Comparison of ENCODE assay signal across 16 mouse cellular contexts in the genomic region with DNA sequence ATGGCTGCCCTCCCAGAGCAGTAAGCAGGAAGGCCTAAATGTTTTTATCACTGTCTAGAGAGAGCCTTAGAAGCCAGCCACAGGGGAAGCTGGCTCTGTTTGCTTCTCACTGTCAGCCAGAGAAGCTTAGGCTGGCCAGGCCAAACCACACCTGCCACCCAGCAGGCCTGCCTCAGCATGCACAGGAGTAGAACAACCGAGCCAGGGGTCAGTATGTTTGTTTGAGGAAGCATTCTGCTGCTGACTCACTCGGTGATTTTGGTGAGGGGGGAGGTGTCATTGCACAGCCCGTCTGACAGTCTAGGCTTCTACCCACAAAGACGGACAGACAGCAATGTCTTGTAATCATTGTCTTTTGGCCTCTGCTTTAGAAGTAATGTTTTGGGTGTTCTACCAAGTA. TPM values are rescaled to one million over a fixed set of nuclear protein-coding genes. Genes with fewer than 3 reads are reported as not detected.
DNase-seq lines count a peak whose midpoint lies in the region; ATAC-seq and TF ChIP-seq lines count a peak whose summit lies in the region.
"Had no signal": no experiment of that assay in that cellular context is flagged by ENCODE, and none has a peak within 500 bp of the region (broad histone marks: within the 10 kb centered on the region; RNA-seq: fewer than 3 reads in every experiment).

No protein-coding gene starts in this region.

- TF ChIP-seq RAD21 in MEL (IDR thresholded peaks at IDR 0.05; ENCODE audit: low read depth, low read length), result no peak

- H3K4me3 ChIP-seq in MEL (ENCODE audit: control insufficient read depth in 1 of 2, insufficient read depth in 1 of 2, low read depth in 2 of 2, low read length in 2 of 2), result no peak overlapping the region
- H3K4me3 ChIP-seq in embryonic facial prominence, embryonic 14.5 days (ENCODE audit: low read depth, low read length), result no peak overlapping the region
- no peak overlapping the region for H3K4me3 ChIP-seq in myocyte
- no peak overlapping the region for H3K4me3 ChIP-seq in intestine, embryonic 15.5 days (replicated peaks)
- no peak overlapping the region for H3K4me3 ChIP-seq in forebrain, embryonic 14.5 days (ENCODE audit: low read depth, low read length)
- H3K4me3 ChIP-seq: embryonic facial prominence, embryonic 15.5 days; midbrain, embryonic 10.5 days; neural tube, embryonic 12.5 days; stomach, embryonic 15.5 days had no signal

- DNase-seq in MEL (ENCODE audit: low read depth, low spot score), result peak; percentile 63
- DNase-seq in cerebellum, adult 11-12 months, result peak; percentile 31
- peak; percentile 4 for DNase-seq in embryonic facial prominence, embryonic 14.5 days (ENCODE audit: low spot score)
- DNase-seq in forebrain, embryonic 14.5 days (ENCODE audit: low spot score), result no peak
- DNase-seq in frontal cortex, adult 2 months (ENCODE audit: extremely low spot score in 1 of 2, low spot score in 1 of 2), result no peak
- DNase-seq: adrenal gland, postnatal 25 days; gastrocnemius, postnatal 25 days; heart, postnatal 4 days; kidney, adult 9 months had no signal

- H3ac ChIP-seq in myocyte (ENCODE audit: control insufficient read depth, insufficient read length), result no peak overlapping the region

- H3K4me2 ChIP-seq in embryonic facial prominence, embryonic 14.5 days (ENCODE audit: low read depth, low read length), result no peak overlapping the region
- H3K4me2 ChIP-seq in myocyte (ENCODE audit: low read depth), result no peak overlapping the region
- no peak overlapping the region for H3K4me2 ChIP-seq in intestine, embryonic 15.5 days (replicated peaks)
- H3K4me2 ChIP-seq in forebrain, embryonic 14.5 days (ENCODE audit: low read length), result no peak overlapping the region
- H3K4me2 ChIP-seq: embryonic facial prominence, embryonic 15.5 days; neural tube, embryonic 12.5 days; stomach, embryonic 15.5 days had no signal

- no peaks in the 10 kb centered on the region for H3K79me2 ChIP-seq in MEL (ENCODE audit: control insufficient read depth, insufficient read depth, low read length, poor library complexity)
- H3K79me2 ChIP-seq in myocyte (ENCODE audit: control insufficient read depth, insufficient read depth), result no peaks in the 10 kb centered on the region

- TF ChIP-seq CTCF in MEL (IDR thresholded peaks at IDR 0.05 in 2 of 3, conservative IDR thresholded peaks at IDR 0.05 in 1 of 3; ENCODE audit: control insufficient read depth in 1 of 3, insufficient read depth in 1 of 3, low read depth in 2 of 3, low read length in 3 of 3, poor library complexity in 1 of 3, severe bottlenecking in 1 of 3), result no peak

- peaks cover 8 to 16% of the 10 kb centered on the region in 2 experiments for H3K4me1 ChIP-seq in MEL (ENCODE audit: control insufficient read depth in 1 of 2, insufficient read depth in 2 of 2, low read length in 2 of 2)
- no peaks in the 10 kb centered on the region for H3K4me1 ChIP-seq in embryonic facial prominence, embryonic 14.5 days (ENCODE audit: control insufficient read depth, insufficient read depth, low read length)
- no peaks in the 10 kb centered on the region for H3K4me1 ChIP-seq in intestine, embryonic 15.5 days (replicated peaks)
- no peaks in the 10 kb centered on the region for H3K4me1 ChIP-seq in forebrain, embryonic 14.5 days (ENCODE audit: control insufficient read depth, insufficient read depth, low read length)
- H3K4me1 ChIP-seq: embryonic facial prominence, embryonic 15.5 days; midbrain, embryonic 10.5 days; neural tube, embryonic 12.5 days; stomach, embryonic 15.5 days had no signal

- no peaks in the 10 kb centered on the region for H3K9me3 ChIP-seq in MEL (replicated peaks; ENCODE audit: insufficient read depth, low read length)
- no peaks in the 10 kb centered on the region for H3K9me3 ChIP-seq in embryonic facial prominence, embryonic 14.5 days (ENCODE audit: control insufficient read depth, low read length)
- no peaks in the 10 kb centered on the region for H3K9me3 ChIP-seq in intestine, embryonic 15.5 days
- no peaks in the 10 kb centered on the region for H3K9me3 ChIP-seq in forebrain, embryonic 14.5 days (replicated peaks; ENCODE audit: control insufficient read depth, low read length)
- H3K9me3 ChIP-seq: embryonic facial prominence, embryonic 15.5 days; midbrain, embryonic 10.5 days; neural tube, embryonic 12.5 days; stomach, embryonic 15.5 days had no signal

- H3K9ac ChIP-seq in MEL (ENCODE audit: control insufficient read depth, low read depth, low read length, poor library complexity, severe bottlenecking), result peak overlapping the region; percentile 13
- no peak overlapping the region for H3K9ac ChIP-seq in embryonic facial prominence, embryonic 14.5 days (ENCODE audit: low read depth, low read length)
- H3K9ac ChIP-seq in intestine, embryonic 15.5 days, result no peak overlapping the region
- no peak overlapping the region for H3K9ac ChIP-seq in forebrain, embryonic 14.5 days (ENCODE audit: low read length)
- H3K9ac ChIP-seq: embryonic facial prominence, embryonic 15.5 days; liver, embryonic 14.5 days; neural tube, embryonic 12.5 days; stomach, embryonic 15.5 days had no signal

- WGBS in embryonic facial prominence, embryonic 14.5 days, result 39% methylated on average over 4 of the region's 4 CpGs
- 24% methylated on average over 4 of the region's 4 CpGs for WGBS in intestine, embryonic 15.5 days
- WGBS in forebrain, embryonic 14.5 days, result 63% methylated on average over 4 of the region's 4 CpGs

- H3K27me3 ChIP-seq in MEL (ENCODE audit: control insufficient read depth in 1 of 2, insufficient read depth in 2 of 2, low read length in 2 of 2) (no peaks in the 10 kb centered on the region), myocyte (ENCODE audit: control insufficient read depth, insufficient read depth, insufficient read length) (no peaks in the 10 kb centered on the region)
- no peaks in the 10 kb centered on the region for H3K27me3 ChIP-seq in embryonic facial prominence, embryonic 14.5 days (replicated peaks; ENCODE audit: control insufficient read depth, insufficient read depth, low read length)
- no peaks in the 10 kb centered on the region for H3K27me3 ChIP-seq in intestine, embryonic 15.5 days (replicated peaks)
- H3K27me3 ChIP-seq in forebrain, embryonic 14.5 days (replicated peaks; ENCODE audit: control insufficient read depth, insufficient read depth, low read length), result no peaks in the 10 kb centered on the region
- H3K27me3 ChIP-seq: embryonic facial prominence, embryonic 15.5 days; neural tube, embryonic 12.5 days; stomach, embryonic 15.5 days had no signal

- H3K36me3 ChIP-seq in MEL (ENCODE audit: control insufficient read depth in 1 of 2, insufficient read depth in 2 of 2, low read length in 2 of 2) (peaks cover 0 to 13% of the 10 kb centered on the region in 2 experiments; a peak in 2 of 4 replicates), myocyte (ENCODE audit: control insufficient read depth, insufficient read depth) (no peaks in the 10 kb centered on the region)
- no peaks in the 10 kb centered on the region for H3K36me3 ChIP-seq in embryonic facial prominence, embryonic 14.5 days (ENCODE audit: control insufficient read depth, insufficient read depth, low read length)
- H3K36me3 ChIP-seq in intestine, embryonic 15.5 days, result no peaks in the 10 kb centered on the region
- no peaks in the 10 kb centered on the region for H3K36me3 ChIP-seq in forebrain, embryonic 14.5 days (ENCODE audit: control insufficient read depth, insufficient read depth, low read length)
- H3K36me3 ChIP-seq: embryonic facial prominence, embryonic 15.5 days; midbrain, embryonic 10.5 days; neural tube, embryonic 12.5 days; stomach, embryonic 15.5 days had no signal

- no peak for TF ChIP-seq POLR2A in MEL (IDR thresholded peaks at IDR 0.05; ENCODE audit: control insufficient read depth in 1 of 2, insufficient read depth in 1 of 2, low read depth in 1 of 2, low read length in 2 of 2, poor library complexity in 1 of 2)
- TF ChIP-seq POLR2A in myocyte (IDR thresholded peaks at IDR 0.05; ENCODE audit: insufficient read length, low read depth), result no peak

- peak overlapping the region; percentile 28 for H3K27ac ChIP-seq in MEL (ENCODE audit: control insufficient read depth, low read depth, low read length)
- H3K27ac ChIP-seq in embryonic facial prominence, embryonic 14.5 days (replicated peaks; ENCODE audit: low read depth, low read length), result no peak overlapping the region
- no peak overlapping the region for H3K27ac ChIP-seq in intestine, embryonic 15.5 days
- no peak overlapping the region for H3K27ac ChIP-seq in forebrain, embryonic 14.5 days (ENCODE audit: low read depth, low read length)
- H3K27ac ChIP-seq: embryonic facial prominence, embryonic 15.5 days; liver, embryonic 14.5 days; midbrain, embryonic 10.5 days; neural tube, embryonic 12.5 days; stomach, embryonic 15.5 days had no signal

- no peak for ATAC-seq in embryonic facial prominence, embryonic 14.5 days (ENCODE audit: low read depth)
- no peak for ATAC-seq in intestine, embryonic 15.5 days
- no peak for ATAC-seq in forebrain, embryonic 14.5 days

- TF ChIP-seq EP300 in MEL (IDR thresholded peaks at IDR 0.05; ENCODE audit: low read depth in 1 of 2, low read length in 2 of 2), result peak; percentile 21 to 45; a peak in 2 of 4 replicates

TF ChIP-seq in MEL, 35 proteins besides CTCF, POLR2A, EP300 and RAD21 (continues in another document):
- no peak for TF ChIP-seq GABPA (IDR thresholded peaks at IDR 0.05; ENCODE audit: low read depth, low read length)
- TF ChIP-seq GATA1 (IDR thresholded peaks at IDR 0.05; ENCODE audit: low read depth, low read length), result no peak
- TF ChIP-seq MAX (IDR thresholded peaks at IDR 0.05; ENCODE audit: low read length), result no peak
- no peak for TF ChIP-seq TCF12 (IDR thresholded peaks at IDR 0.05; ENCODE audit: low read depth, low read length)
- no peak for TF ChIP-seq MYB (IDR thresholded peaks at IDR 0.05; ENCODE audit: low read depth, low read length)

TF ChIP-seq in myocyte, 11 proteins besides CTCF, POLR2A, EP300 and RAD21:
- TF ChIP-seq TCF3 (IDR thresholded peaks at IDR 0.05; ENCODE audit: insufficient read length, low read depth) (no peak), MYOD1 (IDR thresholded peaks at IDR 0.05; ENCODE audit: control insufficient read depth in 1 of 3, insufficient read length in 2 of 3, low read depth in 2 of 3) (peak in 2 of 3 experiments; percentile 42 to 72), POLR2AphosphoS2 (IDR thresholded peaks at IDR 0.05; ENCODE audit: insufficient read length, low read depth) (no peak), MYOG (IDR thresholded peaks at IDR 0.05; ENCODE audit: control insufficient read depth in 1 of 3, insufficient read depth in 1 of 3, insufficient read length in 2 of 3, low read depth in 2 of 3) (peak in 1 of 3 experiments; percentile 53)

RNA-seq across cellular contexts. Expression of gene Tmem158, which starts 25.1 kb away (rescaled TPM):
- 5.0 and 5.1 TPM in 2 replicates for total RNA-seq in MEL (2012; rRNA removed)
- polyA plus RNA-seq in MEL (2012; ENCODE audit: insufficient read depth in 1 of 2, insufficient read length in 2 of 2, low read depth in 1 of 2, low replicate concordance in 2 of 2, missing spikeins in 1 of 2) (10 to 100 TPM in 1 of 2 experiments, not detected in 1; 10.1 TPM), myocyte (2012; fragmentation: generic; extraction: Trizol) (14.0 TPM)
- polyA plus RNA-seq in embryonic facial prominence, embryonic 14.5 days (2014; fragmentation: Nextera tagmentation; extraction: Ambion mirVana), result 13.1 and 15.4 TPM in 2 replicates
- 14.3 and 15.1 TPM in 2 replicates for polyA plus RNA-seq in intestine, embryonic 15.5 days (2015; fragmentation: Nextera tagmentation; extraction: Ambion mirVana)
- 18.5 and 18.7 TPM in 2 replicates for polyA plus RNA-seq in forebrain, embryonic 14.5 days (2014; fragmentation: Nextera tagmentation; extraction: Ambion mirVana)
- polyA plus RNA-seq in frontal cortex, adult 2 months (2012; rRNA removed), result 51.9 and 54.8 TPM in 2 replicates

Comparison
In these comparisons a context has a peak if more than half of its experiments do, and no peak if none do; other contexts are left out.
1. DNase-seq: peak in MEL (single experiment), cerebellum, adult 11-12 months (single experiment) and embryonic facial prominence, embryonic 14.5 days (single experiment); none in forebrain, embryonic 14.5 days (single experiment) and frontal cortex, adult 2 months (0 of 2).